Mouse (Mus musculus): ENCODE results near the gene Rmnd5b. TPM values are rescaled to one million over a fixed set of nuclear protein-coding genes. Genes with fewer than 3 reads are reported as not detected.

Gene Rmnd5b
- polyA plus RNA-seq, 1 experiment: 25.3 TPM

GRCm38 (mm10) chr11:51636323-51636684 is 608 bp upstream of the Rmnd5b start:
- TF ChIP-seq GATA1 (IDR thresholded peaks at IDR 0.05; ENCODE audit: low read length): no peak

- TF ChIP-seq GATA1 (IDR thresholded peaks at IDR 0.05; ENCODE audit: low read length): no peak
Observed at GRCm38 (mm10) chr11:51635127-51635524, 570 bp downstream of the Rmnd5b start.

- TF ChIP-seq GATA1 (IDR thresholded peaks at IDR 0.05; ENCODE audit: low read length): no peak
Observed at GRCm38 (mm10) chr11:51633721-51634120, 2.0 kb downstream of the Rmnd5b start.

GRCm38 (mm10) chr11:51632130-51632753 is 3.5 kb downstream of the Rmnd5b start:
- no peak for TF ChIP-seq GATA1 (IDR thresholded peaks at IDR 0.05; ENCODE audit: low read length)

GRCm38 (mm10) chr11:51629651-51630314 is 5.9 kb downstream of the Rmnd5b start:
- no peak for TF ChIP-seq GATA1 (IDR thresholded peaks at IDR 0.05; ENCODE audit: low read length)

- no peak for TF ChIP-seq GATA1 (IDR thresholded peaks at IDR 0.05; ENCODE audit: low read length)
Observed at GRCm38 (mm10) chr11:51627907-51628306, 7.8 kb downstream of the Rmnd5b start.

- no peak for TF ChIP-seq GATA1 (IDR thresholded peaks at IDR 0.05; ENCODE audit: low read length)
Observed at GRCm38 (mm10) chr11:51627425-51627824, 8.3 kb downstream of the Rmnd5b start.

- TF ChIP-seq GATA1 (IDR thresholded peaks at IDR 0.05; ENCODE audit: low read length): no peak
Observed at GRCm38 (mm10) chr11:51625187-51625820, 10.4 kb downstream of the Rmnd5b start.

- TF ChIP-seq GATA1 (IDR thresholded peaks at IDR 0.05; ENCODE audit: low read length): no peak
Observed at GRCm38 (mm10) chr11:51622971-51623491, 12.7 kb downstream of the Rmnd5b start.

GRCm38 (mm10) chr11:51621776-51622175 is 13.9 kb downstream of the Rmnd5b start:
- no peak for TF ChIP-seq GATA1 (IDR thresholded peaks at IDR 0.05; ENCODE audit: low read length)

- no peak for TF ChIP-seq GATA1 (IDR thresholded peaks at IDR 0.05; ENCODE audit: low read length)
Observed at GRCm38 (mm10) chr11:51620084-51620483, 15.6 kb downstream of the Rmnd5b start.

GRCm38 (mm10) chr11:51619409-51620060 is 16.2 kb downstream of the Rmnd5b start, which contains the start of gene Nhp2:
TSS of gene Nhp2 (plus strand) at chr11:51619735.
- TF ChIP-seq GATA1 (IDR thresholded peaks at IDR 0.05; ENCODE audit: low read length): no peak

- no peak for TF ChIP-seq GATA1 (IDR thresholded peaks at IDR 0.05; ENCODE audit: low read length)
Observed at GRCm38 (mm10) chr11:51618894-51619408, 16.7 kb downstream of the Rmnd5b start.

GRCm38 (mm10) chr11:51617693-51618092 is 18.0 kb downstream of the Rmnd5b start:
- no peak for TF ChIP-seq GATA1 (IDR thresholded peaks at IDR 0.05; ENCODE audit: low read length)

- TF ChIP-seq GATA1 (IDR thresholded peaks at IDR 0.05; ENCODE audit: low read length): no peak
Observed at GRCm38 (mm10) chr11:51615601-51616000, 20.1 kb downstream of the Rmnd5b start.

GRCm38 (mm10) chr11:51615129-51615528 is 20.6 kb downstream of the Rmnd5b start:
- no peak for TF ChIP-seq GATA1 (IDR thresholded peaks at IDR 0.05; ENCODE audit: low read length)

Measured in G1E-ER4 (cell line).